Mouse (Mus musculus) spleen, adult 2 months (tissue): Measurements from ENCODE around the gene Ireb2. TPM values are rescaled to one million over a fixed set of nuclear protein-coding genes. Genes with fewer than 3 reads are reported as not detected.

Experiments used
- DNase-seq, 2 experiments: peaks; one replicate each; pipeline versions ENCODE4 v3.0.0 to v3.0.0-alpha.2; 2012 to 2021; ENCODE audit warnings: low spot score in 2 of 2, low read depth in 1 of 2
- H3K27ac ChIP-seq: fragments of 200-500 bp; 2 replicates; pipeline ENCODE4 v1.5.1; 2012; ENCODE audit warnings: low read length, inconsistent platforms; ENCODE audit not compliant: insufficient read depth
- H3K27me3 ChIP-seq: fragments of 200-500 bp; 2 replicates; pipeline ENCODE4 v1.6.1; 2012; ENCODE audit warnings: mild to moderate bottlenecking, moderate library complexity, low read length, inconsistent platforms; ENCODE audit not compliant: control insufficient read depth, insufficient read depth
- H3K36me3 ChIP-seq: fragments of 200-500 bp; 2 replicates; pipeline ENCODE4 v1.6.1; 2012; ENCODE audit warnings: mild to moderate bottlenecking, low read length, inconsistent platforms; ENCODE audit not compliant: control insufficient read depth, insufficient read depth
- H3K4me1 ChIP-seq: fragments of 200-500 bp; 2 replicates; pipeline ENCODE4 v1.6.1; 2011; ENCODE audit warnings: inconsistent platforms; ENCODE audit not compliant: control insufficient read depth, insufficient read depth, insufficient read length
- H3K4me3 ChIP-seq: fragments of 200-500 bp; 2 replicates; pipeline ENCODE4 v1.5.1; 2011; ENCODE audit warnings: mild to moderate bottlenecking, inconsistent platforms; ENCODE audit not compliant: insufficient read depth, insufficient read length; ENCODE audit errors: extremely low read depth
- CTCF ChIP-seq: fragments of 200-500 bp; IDR thresholded peaks from 2 replicates; pipeline ENCODE4 v1.5.1; 2011; ENCODE audit warnings: mild to moderate bottlenecking, inconsistent platforms; ENCODE audit not compliant: insufficient read depth, insufficient read length, insufficient replicate concordance; ENCODE audit errors: extremely low read depth
- POLR2A ChIP-seq: fragments of 200-500 bp; IDR thresholded peaks from 2 replicates; pipeline ENCODE4 v1.6.1; 2011; ENCODE audit warnings: low read depth, low read length, inconsistent platforms
- WGBS: fragments of 180-500 bp; shearing (Covaris S2); methylation state at CpG from one replicate; pipeline ENCODE4 v1.1.7; 2018; 5-methylcytosine and 5-hydroxymethylcytosine counted together
- polyA plus RNA-seq: library from polyadenylated mRNA; depleted of rRNA; stranded (reverse); fragments of >200 nt; gene quantifications from 2 replicates; pipeline ENCODE4 v1.2.3, GENCODE M21; 2012; rRNA removed

Ireb2 gene
- polyA plus RNA-seq, 1 experiment = 3.0 TPM

DNA sequence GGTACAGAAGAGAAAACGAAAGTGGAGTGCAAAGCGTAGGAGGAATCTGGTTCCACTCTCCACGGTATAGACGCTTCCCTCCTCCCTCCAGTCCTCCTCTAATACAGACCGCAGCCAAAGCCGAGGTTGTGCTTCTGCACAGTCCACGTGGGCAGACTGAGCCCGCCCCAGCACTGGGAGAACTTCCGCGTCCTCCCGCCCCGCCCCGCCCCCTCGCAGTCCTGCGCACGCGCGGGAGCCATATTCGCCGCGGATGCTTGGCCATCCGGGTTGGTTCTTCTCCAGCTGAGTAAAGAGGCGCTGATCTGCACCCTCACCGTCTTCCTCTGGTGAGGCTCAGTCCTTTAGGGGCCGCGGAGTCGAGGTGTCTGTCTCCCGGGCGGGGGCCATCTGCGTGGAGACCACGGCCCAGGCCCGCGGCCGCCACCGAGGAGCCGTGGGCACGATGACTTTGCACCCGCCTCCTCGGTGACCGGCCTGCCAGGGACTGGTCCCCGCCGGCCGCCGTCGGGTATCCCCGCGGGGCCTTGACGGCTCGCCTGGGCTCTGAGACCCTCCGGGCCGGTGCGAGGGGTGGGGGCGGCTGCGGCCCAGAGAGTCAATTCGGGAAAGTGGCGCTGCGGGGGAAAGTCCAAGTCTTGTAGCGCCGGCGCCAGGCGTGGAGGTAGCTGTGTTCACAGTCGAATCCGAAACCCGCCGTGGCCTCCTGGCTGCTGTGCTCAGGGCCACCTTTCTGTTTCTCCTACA is 87.2 kb downstream of the Ireb2 start, which contains the start of the genes Psma4 and AY074887:
TSS of gene Psma4 (plus strand) at position 216 of the 747 bp plus-strand sequence.
TSS of gene AY074887 (minus strand) at position 424 of the 747 bp plus-strand sequence.
- Histone ChIP-seq H3K27ac (peak within 1 kb of the TSS; percentile 88), H3K27me3 (no peaks in the 10 kb centered on the region), H3K4me1 (0 out of 2 replicates have a peak, but pooled peaks cover 2% of the 10 kb centered on the region), H3K36me3 (peaks cover 21% of the 10 kb centered on the region), H3K4me3 (peak within 1 kb of the TSS; percentile 84)
- TF ChIP-seq POLR2A = peak; percentile 53
- TF ChIP-seq CTCF = no peak
- peak; percentile 88 to 90 for DNase-seq
- under 1% methylated on average over 65 of the region's 65 CpGs for WGBS

DNA sequence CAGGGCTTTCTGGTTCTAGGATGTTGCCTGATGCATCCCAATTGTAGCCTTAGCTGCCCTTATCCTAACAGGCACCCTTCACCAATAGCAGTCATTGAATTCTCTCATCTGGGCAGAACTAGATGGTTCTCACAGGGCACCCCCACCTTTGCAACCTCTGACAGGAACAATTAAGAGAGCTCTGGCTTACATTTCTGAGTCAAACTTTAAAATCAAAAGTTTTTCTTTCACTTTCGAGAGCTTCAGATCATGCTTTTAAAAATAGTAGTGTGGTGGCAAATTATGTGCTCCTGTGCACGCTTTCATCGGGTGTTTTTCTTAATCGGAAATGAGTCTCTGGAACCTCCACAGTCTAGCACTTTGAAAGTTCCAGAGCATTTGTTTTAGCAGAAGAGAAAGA is 97.5 kb downstream of the Ireb2 start:
- no peak overlapping the region for H3K4me3 ChIP-seq
- WGBS = 25% methylated on average over 4 of the region's 4 CpGs
- DNase-seq = no peak
- no peaks in the 10 kb centered on the region for H3K27me3 ChIP-seq
- H3K4me1 ChIP-seq = no peaks in the 10 kb centered on the region; the same call in 1 of the 2 replicates
- no peak overlapping the region for H3K27ac ChIP-seq
- no peak for TF ChIP-seq CTCF
- H3K36me3 ChIP-seq = peaks cover 19% of the 10 kb centered on the region

Other genes with a start within 250 kb of the Ireb2 start
- 3.2 and 3.7 TPM in 2 replicates for gene Acsbg1, start 201.9 kb upstream of the Ireb2 start, polyA plus RNA-seq
- gene Dnaja4, start 164.9 kb upstream of the Ireb2 start, polyA plus RNA-seq = 4.4 and 5.6 TPM in 2 replicates
- 13.2 and 13.4 TPM in 2 replicates for gene Wdr61, start 129.3 kb upstream of the Ireb2 start, polyA plus RNA-seq
- 0.21 and 0.23 TPM in 2 replicates for gene Crabp1, start 99.0 kb upstream of the Ireb2 start, polyA plus RNA-seq
- gene Hykk, start 53.5 kb downstream of the Ireb2 start, polyA plus RNA-seq = 0.25 and 0.34 TPM in 2 replicates
- 21.8 and 24.6 TPM in 2 replicates for gene Psma4, start 87.0 kb downstream of the Ireb2 start, polyA plus RNA-seq
- gene AY074887, start 87.2 kb downstream of the Ireb2 start, polyA plus RNA-seq = 0.16 TPM in 1 of 2 replicates, not detected in the other
- not detected in 2 replicates for gene Chrna5, start 117.1 kb downstream of the Ireb2 start, polyA plus RNA-seq
- not detected in 2 replicates for gene Chrna3, start 162.8 kb downstream of the Ireb2 start, polyA plus RNA-seq
- 0.40 and 0.76 TPM in 2 replicates for gene Chrnb4, start 185.0 kb downstream of the Ireb2 start, polyA plus RNA-seq